Mouse (Mus musculus) layer of hippocampus, postnatal 14 days (tissue): ENCODE results near the gene Gm49403. TPM values are rescaled to one million over a fixed set of nuclear protein-coding genes. Genes with fewer than 3 reads are reported as not detected.
"Not testable (repeated sequence)": the region's sequence is repeated elsewhere in the genome, so short reads cannot be mapped to it uniquely, and the experiment has no call there.

Experiments
- DNase-seq, 2 experiments: peaks; one replicate each; pipeline ENCODE4 v3.0.0; 2021 to 2022; ENCODE audit warnings: low spot score in 2 of 2, mixed read lengths in 1 of 2
- long read RNA-seq, 2 experiments: library from polyadenylated mRNA; stranded (forward); transcript quantifications; one replicate each; pipeline ENCODE4 v2.0.0; 2021
- total RNA-seq, 2 experiments: library from RNA; stranded (reverse); gene quantifications; 2 replicates each; pipeline ENCODE4 v1.2.3; 2021

Gene Gm49403
- total RNA-seq, result not detected
- long read RNA-seq, experiment 1, result 0 reads
- long read RNA-seq, experiment 2, result 0 reads

- DNase-seq, result no peak
Observed at GRCm38 (mm10) chr19:8883616-8884015, at the start of gene Gm49403, which contains the start of gene Lbhd1. Gm49403 (plus strand) TSS chr19:8883930. Lbhd1 (plus strand) TSS chr19:8883732.

DNA sequence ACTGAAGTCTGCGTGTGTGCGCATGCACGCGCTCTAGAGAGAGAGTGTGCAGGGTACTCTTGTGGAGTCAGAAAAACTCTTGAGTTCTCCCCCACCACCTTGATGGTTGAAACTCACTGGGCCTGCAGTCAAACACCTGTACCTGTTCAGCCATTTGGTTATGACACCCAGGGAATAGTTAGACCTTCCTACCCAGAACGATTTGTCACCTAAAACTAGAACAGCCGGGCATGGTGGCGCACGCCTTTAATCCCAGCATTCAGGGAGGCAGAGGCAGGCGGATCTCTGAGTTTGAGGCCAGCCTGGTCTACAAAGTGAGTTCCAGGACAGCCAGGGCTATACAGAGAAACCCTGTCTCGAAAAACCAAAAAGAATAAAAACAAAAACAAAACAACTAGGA lies 47.4 kb upstream of the Gm49403 start:
- not testable (repeated sequence) for DNase-seq

DNA sequence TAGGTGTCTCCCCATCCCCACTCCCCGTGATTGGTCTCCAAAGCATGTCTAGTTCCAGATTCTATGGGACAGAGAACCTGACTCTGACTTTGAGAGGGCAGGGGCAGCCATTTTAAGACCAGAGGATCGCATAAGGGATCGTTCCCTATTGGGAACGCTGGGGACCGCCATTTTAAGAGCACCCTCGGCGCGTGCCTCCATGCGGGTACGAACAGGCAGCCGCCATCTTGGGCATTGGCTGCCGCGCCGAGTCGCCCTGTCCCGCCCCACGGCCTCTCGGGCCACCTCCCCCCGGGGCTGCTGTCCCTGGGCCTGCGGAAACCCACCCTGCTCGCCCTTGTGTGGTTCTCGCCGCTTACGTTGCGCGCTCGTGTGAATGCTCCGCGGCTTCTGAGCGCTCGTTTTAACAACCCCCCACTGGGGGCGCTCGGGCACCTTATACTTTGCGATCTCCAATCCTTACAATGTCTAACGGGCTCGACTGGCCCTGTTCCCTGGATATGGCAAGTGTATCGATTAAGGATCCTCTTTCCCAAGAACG lies 46.4 kb upstream of the Gm49403 start, which contains the start of gene Bscl2:
Gene Bscl2, plus strand, starts transcription at position 217 of the 541 bp plus-strand sequence.
- DNase-seq, result peak; percentile 92

DNA sequence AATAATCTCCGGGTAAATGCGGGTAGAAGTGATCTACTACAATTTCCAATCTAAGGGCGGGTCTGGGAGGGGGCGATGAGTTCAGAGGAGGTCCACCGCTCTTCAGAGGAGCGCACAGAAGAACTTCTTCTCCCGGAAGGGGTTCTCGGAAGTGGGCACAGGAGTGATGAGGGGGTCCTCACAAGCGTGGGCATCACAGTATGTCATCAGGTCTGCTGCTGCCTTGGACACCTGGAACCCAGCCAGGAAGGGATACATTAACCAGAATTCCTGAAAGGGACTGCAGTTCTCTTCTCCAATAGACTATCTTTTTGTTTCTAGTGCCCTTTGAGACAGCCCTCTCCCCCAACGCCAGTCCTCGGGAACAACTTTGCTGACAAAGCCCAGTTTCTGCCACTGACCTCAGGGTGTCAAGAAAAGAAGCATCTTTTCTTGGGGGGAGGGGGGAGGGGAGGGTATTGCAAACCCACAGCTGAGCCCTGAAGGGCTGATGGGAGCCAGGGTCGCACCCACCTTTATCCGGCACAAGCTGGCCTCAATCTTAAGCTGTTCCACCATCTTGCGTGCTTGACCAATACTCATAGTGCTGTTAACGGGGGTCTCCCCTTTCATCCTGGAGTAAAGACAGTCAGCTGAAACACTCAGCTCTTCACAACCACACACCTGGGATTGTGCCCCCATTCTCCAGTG lies 45.5 kb upstream of the Gm49403 start:
- peak in 1 of 2 experiments; percentile 64 for DNase-seq

DNA sequence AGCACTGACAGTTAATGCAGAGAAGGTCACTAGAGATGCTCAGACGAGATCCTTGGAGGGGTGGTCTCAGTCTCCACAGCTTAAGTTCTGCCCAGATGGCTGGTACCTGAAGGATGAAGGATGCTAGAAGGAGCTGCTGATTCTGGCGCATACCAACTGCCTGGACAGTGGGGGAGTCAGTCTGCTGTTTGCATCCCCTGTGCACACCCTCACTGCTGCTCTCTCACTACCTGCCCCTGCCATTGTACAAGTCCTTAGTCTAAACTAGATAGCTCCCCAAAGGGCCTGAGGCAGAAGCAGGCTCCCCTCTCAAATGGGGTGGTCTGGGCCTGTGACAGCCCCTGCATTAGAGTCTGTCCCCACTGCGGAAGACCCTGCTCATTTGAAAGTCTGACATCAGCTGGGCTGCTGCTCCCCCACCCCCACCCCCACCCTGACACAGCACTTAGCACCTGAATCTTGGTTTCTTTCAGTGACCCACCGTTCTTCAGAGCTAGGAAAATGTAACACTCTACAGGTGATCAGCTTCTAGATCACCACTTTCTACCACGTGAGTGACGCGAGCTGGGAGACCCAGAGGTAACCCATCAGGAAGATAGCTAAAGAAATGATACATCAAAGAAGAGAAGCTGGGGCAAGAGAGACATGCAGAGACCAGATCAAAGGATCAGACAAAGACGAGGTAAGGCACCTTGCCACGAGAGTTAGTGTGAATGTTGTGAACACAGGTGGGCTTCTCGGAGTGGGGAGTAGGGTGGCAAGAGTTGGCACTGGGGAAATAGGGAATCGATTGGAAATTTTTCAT lies 44.4 kb upstream of the Gm49403 start, which contains the start of gene Gng3:
Gene Gng3, minus strand, starts transcription at position 92 of the 805 bp plus-strand sequence.
- peak; percentile 76 to 81 for DNase-seq

- DNase-seq, result peak; percentile 63 to 76
Observed at GRCm38 (mm10) chr19:8839908-8840791, 43.6 kb upstream of the Gm49403 start.

DNA sequence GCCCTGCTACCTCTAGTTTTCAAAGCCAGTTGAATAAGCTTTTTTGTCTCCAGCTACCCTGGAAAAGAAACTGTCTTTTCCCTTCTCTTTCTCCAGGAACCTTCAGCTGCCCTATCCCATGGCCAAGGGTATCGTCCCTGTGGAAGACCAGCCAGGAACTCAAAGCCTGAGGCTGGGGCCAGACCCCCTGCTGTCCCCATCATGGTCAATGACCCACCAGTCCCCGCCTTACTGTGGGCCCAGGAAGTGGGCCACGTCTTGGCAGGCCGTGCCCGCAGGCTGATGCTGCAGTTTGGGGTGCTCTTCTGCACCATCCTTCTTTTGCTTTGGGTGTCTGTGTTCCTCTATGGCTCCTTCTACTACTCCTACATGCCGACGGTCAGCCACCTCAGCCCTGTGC lies 42.7 kb upstream of the Gm49403 start:
- DNase-seq, result no peak

- no peak for DNase-seq
Observed at GRCm38 (mm10) chr19:8842961-8843360, 40.8 kb upstream of the Gm49403 start.

DNA sequence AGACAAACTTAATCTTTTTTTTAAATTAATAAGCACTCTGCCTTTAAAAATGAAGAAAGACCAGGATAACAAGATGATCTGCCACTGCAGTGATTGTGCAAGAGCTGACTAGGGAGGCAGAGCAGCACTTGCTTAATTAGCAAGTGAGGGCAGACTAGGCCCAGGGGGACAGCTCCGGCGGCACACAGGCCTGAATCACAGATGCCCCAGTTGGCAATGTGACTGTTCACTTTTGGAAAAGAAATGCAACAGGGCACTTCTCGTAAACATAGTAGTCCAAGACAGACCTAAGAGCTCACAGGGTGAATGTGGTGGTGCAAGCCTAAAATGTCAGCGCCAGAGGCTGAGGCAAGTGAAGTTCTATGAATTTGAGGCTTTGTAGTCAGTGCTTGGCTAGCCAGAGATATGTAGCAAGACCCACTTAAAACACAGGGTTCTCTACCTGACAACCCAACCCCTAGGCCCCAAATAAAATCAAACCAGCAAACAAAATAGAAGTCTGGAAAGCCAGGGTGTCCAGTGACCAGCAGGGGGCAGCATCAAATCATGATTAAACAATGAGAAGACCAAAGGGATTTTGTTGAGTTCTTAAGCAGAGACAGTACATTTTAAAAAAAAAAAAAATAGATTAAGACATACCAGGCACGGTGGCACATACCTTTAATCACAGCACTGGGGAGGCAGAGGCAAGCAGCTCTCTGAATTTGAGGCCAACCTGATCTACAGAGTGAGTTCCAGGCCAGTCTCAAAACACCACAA lies 39.2 kb upstream of the Gm49403 start:
- DNase-seq, result peak; percentile 70 to 83

GRCm38 (mm10) chr19:8848356-8848755 lies 35.4 kb upstream of the Gm49403 start:
- DNase-seq, result no peak

DNA sequence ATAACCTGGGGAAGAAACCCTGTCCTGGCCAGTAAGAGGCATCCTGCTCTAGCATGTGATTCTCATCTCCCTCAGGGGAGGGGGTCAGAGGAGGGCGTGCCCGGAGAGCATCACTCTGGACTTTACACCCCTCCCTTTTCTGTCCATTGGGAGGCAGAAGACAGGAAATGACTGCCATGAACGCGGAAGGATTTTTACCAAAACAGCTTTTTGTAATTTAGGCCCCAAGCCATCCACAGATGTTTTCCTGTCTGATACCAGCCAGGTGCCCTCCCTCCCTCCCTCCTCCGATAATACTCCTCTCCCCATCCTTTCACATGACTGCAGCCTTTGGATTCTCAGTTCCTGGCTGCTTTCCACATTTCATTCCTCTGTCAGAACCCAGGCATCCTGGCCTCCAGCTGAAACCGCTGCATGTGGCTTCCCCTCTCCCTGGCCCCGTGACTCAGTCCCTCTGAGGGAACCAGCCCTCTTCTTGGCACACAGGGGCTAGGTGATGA lies 33.3 kb upstream of the Gm49403 start, which contains the start of gene Lrrn4cl:
Gene Lrrn4cl, plus strand, starts transcription at position 367 of the 500 bp plus-strand sequence.
- DNase-seq, result no peak

DNA sequence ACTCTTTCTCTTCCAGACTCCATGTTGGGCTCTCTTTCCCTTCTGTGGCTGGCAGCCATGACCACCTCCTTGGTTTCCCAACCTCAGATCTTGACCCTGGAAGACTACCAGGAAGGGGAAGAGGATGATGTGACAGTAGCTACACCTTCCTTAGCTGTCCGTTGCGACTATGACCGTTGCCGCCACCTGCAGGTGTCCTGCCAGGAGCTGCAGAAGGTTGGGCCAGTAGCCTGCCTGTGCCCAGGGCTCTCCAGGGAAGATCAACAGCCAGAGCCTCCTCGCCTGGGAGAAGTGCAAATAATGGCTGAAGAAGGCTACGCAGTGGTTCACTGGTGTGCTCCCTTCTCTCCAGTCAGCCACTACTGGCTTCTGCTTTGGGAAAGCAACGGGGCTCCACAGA lies 32.1 kb upstream of the Gm49403 start:
- DNase-seq, result no peak

DNA sequence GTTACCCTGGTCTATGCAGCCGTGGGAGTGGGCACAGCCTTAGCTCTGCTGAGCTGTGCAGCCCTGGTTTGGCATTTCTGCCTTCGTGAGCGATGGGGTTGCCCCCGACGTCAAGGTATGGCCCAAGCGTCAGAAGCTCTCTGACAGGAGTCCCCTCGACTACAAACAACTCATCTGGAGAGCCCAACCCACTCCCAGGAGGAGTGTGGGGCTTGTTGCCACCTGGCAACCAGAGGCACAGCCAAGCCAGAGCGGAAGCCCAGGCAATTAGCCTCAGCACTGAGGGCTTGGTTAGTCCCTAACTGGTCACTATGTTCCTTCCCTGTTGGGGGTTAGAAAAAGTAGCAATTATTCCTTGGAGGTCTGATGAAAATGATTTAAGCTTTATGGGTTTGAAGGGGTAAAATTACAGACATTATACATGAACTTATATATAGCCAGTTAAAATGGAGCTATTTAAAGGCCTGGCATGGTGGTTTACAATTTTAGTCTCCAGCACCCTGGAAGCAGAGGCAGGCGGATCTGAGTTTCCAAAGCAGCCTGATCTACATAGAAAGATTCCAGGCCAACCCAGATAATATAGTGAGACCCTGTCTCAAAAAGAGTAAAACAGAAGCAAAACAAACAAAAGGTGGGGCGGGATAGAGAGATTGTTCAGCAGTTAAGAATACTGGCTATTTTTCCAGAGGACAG lies 31.3 kb upstream of the Gm49403 start:
- DNase-seq, result no peak

DNA sequence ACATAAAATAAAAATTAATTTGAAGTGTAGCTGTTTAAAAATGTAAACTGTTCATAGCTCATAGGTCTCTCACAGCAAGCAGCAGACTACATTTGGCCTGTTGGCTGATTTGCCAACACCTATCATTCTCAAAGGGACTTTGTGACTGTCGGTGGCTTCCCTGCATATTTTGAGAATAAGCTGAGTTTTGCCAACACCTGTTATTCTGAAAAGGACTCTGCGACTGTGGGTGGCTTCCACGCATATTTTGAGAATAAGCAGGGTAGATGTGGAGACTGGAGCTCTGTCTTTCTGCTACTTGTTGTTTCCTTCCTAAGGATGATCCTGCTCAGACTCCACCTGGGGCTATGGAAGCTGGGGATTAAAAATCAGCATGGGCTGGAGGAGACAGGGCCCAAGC lies 30.6 kb upstream of the Gm49403 start:
- no peak for DNase-seq

- no peak for DNase-seq
Observed at GRCm38 (mm10) chr19:8857689-8858088, 26.0 kb upstream of the Gm49403 start.

DNA sequence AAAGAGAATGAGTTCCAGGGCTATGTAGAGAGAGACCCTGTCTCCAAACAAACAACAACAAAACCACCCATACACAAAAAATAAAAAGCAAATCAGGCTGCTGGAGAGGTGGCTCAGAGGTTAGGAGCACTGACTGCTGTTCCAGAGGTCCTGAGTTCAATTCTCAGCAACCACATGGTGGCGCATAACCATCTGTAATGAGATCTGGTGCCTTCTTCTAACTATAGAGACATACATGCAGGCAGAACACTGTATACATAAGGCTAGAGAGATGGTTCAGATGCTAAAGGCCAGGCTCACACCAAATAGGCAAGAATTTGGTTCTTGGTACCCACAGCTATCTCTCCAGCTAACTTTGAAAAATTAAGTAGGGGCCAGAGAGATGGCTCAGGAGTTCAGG lies 24.7 kb upstream of the Gm49403 start:
- no peak for DNase-seq

GRCm38 (mm10) chr19:8864265-8864664 lies 19.5 kb upstream of the Gm49403 start:
- no peak for DNase-seq

- not testable (repeated sequence) for DNase-seq
Observed at GRCm38 (mm10) chr19:8870381-8870780, 13.3 kb upstream of the Gm49403 start.

DNA sequence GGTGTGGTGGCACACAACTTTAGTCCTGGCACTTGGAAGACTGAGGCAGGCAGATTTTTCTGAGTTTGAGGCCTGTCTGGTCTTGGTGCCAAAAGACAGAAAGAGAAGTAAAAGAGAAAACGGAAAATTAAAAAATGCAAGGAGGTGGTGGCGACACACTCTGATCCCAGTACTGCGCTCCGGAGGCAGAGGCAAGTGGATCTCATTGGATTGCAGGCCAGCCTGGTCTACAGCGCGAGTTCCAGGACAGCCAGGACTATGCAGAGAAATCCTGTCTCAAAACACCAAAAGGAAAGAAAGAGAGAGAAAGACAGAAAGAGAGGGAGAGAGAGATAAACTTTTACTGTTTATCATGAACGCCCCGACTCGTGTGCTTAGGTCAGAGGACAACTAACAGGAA lies 12.9 kb upstream of the Gm49403 start:
- DNase-seq, result no peak
